Mouse (Mus musculus) bone marrow macrophage, adult 2 months (primary cell): ENCODE results near the gene Gak. TPM values are rescaled to one million over a fixed set of nuclear protein-coding genes. Genes with fewer than 3 reads are reported as not detected.

Experiments used
- H3K27ac ChIP-seq: 2 replicates; pipeline ENCODE4 v1.5.1; 2012; ENCODE audit warnings: low read depth, low read length; ENCODE audit not compliant: insufficient read depth
- H3K4me1 ChIP-seq: 2 replicates; pipeline ENCODE4 v1.6.1; 2012; ENCODE audit warnings: low read length; ENCODE audit not compliant: control insufficient read depth, insufficient read depth
- H3K4me3 ChIP-seq: 2 replicates; pipeline ENCODE4 v1.5.1; 2012; ENCODE audit warnings: mild to moderate bottlenecking, low read length, moderate library complexity; ENCODE audit not compliant: insufficient read depth
- CTCF ChIP-seq: IDR thresholded peaks from 2 replicates; pipeline ENCODE4 v1.5.1; 2012; ENCODE audit warnings: low read depth, mild to moderate bottlenecking, low read length, moderate library complexity
- POLR2A ChIP-seq: IDR thresholded peaks from 2 replicates; pipeline ENCODE4 v1.6.1; 2012; ENCODE audit warnings: mild to moderate bottlenecking, low read depth, low read length, borderline replicate concordance
- polyA plus RNA-seq: library from polyadenylated mRNA; stranded (reverse); fragments of >200 nt; gene quantifications from 2 replicates; pipeline ENCODE4 v1.2.4, GENCODE M21; 2012; ENCODE audit not compliant: missing spikeins, insufficient read depth, insufficient read length

The Gak gene
- polyA plus RNA-seq, 1 experiment: 105 TPM

DNA sequence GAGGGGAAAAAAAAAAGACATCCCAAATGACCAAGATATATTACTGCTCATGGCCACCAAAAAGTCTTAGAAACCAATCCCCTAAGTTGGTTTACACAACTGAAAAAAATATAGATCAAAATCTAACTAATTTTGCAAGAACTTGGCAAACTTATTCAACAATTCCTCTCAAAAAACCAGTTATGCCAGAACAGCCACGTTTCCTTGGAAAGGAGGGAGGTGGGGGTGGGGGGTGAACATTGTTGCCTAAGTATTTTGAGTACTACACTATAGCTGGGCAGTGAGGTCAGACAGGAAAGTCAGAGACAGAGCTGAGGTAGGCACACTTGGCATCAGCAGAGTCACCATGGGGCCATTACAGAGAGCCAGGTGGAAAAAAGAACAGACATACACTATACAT, 29.6 kb downstream of the Gak start:
- H3K27ac ChIP-seq: no peak overlapping the region
- no peak for TF ChIP-seq POLR2A
- no peak for TF ChIP-seq CTCF
- H3K4me3 ChIP-seq: no peak overlapping the region
- H3K4me1 ChIP-seq: no peaks in the 10 kb centered on the region

GRCm38 (mm10) chr5:108581361-108581891, 48.1 kb downstream of the Gak start:
- H3K4me1 ChIP-seq: no peaks in the 10 kb centered on the region
- TF ChIP-seq POLR2A: no peak
- H3K4me3 ChIP-seq: no peak overlapping the region
- H3K27ac ChIP-seq: no peak overlapping the region

GRCm38 (mm10) chr5:108573054-108573453, 56.5 kb downstream of the Gak start:
- no peak for TF ChIP-seq POLR2A
- TF ChIP-seq CTCF: no peak
- H3K4me3 ChIP-seq: no peak overlapping the region
- H3K4me1 ChIP-seq: no peaks in the 10 kb centered on the region
- H3K27ac ChIP-seq: no peak overlapping the region

DNA sequence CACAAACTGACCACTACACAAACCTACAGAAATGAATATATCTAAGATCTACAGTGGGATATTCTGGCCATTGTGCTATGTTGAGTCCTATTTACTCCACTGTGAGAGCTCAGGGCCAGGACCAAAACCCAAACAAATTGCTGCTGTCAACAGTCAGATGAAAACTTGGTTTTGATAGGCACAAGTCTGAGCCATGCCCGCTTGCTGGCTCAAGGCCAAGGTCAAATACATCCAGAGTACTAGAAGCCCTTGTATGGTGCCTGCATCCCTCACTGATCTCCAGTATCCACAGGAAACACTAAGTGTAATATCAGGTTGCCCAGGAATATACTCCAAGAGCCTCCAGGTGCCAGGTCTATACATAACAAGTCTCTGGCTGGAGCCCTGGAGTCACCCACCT, 58.6 kb downstream of the Gak start:
- Histone ChIP-seq H3K27ac (no peak overlapping the region), H3K4me3 (no peak overlapping the region), H3K4me1 (peaks cover 18% of the 10 kb centered on the region)
- TF ChIP-seq CTCF: no peak
- no peak for TF ChIP-seq POLR2A

GRCm38 (mm10) chr5:108567104-108567503, 62.5 kb downstream of the Gak start:
- Histone ChIP-seq H3K4me1 (peaks cover 21% of the 10 kb centered on the region), H3K27ac (no peak overlapping the region), H3K4me3 (no peak overlapping the region)
- TF ChIP-seq CTCF (no peak), POLR2A (no peak)

DNA sequence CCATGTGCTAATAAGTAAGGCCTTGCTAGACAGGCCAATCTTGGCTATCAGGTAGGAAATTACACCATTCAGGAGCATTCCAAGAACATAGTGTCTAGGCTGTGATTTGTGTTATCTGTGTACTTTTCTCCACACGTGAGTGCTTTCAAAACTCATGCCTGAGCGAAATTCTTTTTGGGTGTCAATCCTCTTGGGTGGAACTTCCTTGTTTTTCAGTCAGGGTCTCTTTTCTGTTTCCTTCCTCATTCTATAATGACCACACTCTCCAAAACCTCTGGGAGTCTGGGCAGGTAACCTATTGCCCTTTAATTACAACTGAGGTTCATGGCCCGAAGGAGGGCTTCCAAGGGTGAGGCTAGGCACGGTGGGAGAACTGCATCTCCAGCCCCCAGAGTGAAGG, 63.0 kb downstream of the Gak start:
- no peak overlapping the region for H3K4me3 ChIP-seq
- TF ChIP-seq CTCF: no peak
- no peak overlapping the region for H3K27ac ChIP-seq
- H3K4me1 ChIP-seq: peaks cover 21% of the 10 kb centered on the region

- Histone ChIP-seq H3K4me1 (peaks cover 21% of the 10 kb centered on the region), H3K27ac (no peak overlapping the region), H3K4me3 (no peak overlapping the region)
- no peak for TF ChIP-seq POLR2A
- no peak for TF ChIP-seq CTCF
Measured at GRCm38 (mm10) chr5:108565381-108565780, 64.2 kb downstream of the Gak start.

DNA sequence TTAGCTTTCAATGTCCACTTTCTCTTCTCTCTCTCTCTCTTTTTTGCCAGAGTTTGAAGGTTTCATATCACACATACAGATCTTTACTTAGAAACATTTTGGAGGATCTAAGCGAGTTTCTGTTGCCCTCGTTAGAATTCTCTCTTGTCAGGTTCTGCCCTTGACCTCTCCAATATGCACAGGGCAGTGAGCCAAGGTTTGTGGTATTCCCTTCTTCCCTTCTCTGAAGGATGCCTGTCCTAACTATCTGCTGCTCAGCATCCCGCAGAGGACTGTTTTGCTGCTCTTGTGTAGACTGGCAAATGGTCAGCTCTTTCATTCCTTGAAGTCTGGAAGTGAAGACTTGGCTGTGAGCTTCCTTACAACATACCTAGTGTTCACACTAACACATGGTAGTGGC, 65.2 kb downstream of the Gak start:
- no peak overlapping the region for H3K4me3 ChIP-seq
- no peak for TF ChIP-seq CTCF
- TF ChIP-seq POLR2A: no peak
- H3K27ac ChIP-seq: no peak overlapping the region
- H3K4me1 ChIP-seq: peaks cover 21% of the 10 kb centered on the region

DNA sequence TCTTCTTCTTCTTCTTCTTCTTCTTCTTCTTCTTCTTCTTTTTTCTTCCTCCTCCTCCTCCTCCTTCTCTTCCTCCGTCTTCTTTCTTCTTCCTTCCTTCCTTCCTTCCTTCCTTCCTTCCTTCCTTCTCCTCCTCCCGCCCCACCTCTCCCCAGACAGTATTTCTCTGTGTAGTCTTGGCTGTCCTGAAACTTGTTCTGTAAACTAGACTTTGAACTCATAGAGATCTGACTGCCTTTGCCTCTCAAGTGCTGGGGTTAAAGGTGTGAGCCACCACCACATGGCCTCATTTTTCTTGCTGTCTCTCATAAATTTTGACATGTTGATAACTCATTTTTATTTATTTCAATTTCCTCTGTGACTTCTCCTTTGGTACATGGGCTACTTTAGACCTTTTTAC, 67.1 kb downstream of the Gak start:
- no peak for TF ChIP-seq POLR2A
- no peak for TF ChIP-seq CTCF
- Histone ChIP-seq H3K27ac (no peak overlapping the region), H3K4me1 (peaks cover 16% of the 10 kb centered on the region), H3K4me3 (no peak overlapping the region)

DNA sequence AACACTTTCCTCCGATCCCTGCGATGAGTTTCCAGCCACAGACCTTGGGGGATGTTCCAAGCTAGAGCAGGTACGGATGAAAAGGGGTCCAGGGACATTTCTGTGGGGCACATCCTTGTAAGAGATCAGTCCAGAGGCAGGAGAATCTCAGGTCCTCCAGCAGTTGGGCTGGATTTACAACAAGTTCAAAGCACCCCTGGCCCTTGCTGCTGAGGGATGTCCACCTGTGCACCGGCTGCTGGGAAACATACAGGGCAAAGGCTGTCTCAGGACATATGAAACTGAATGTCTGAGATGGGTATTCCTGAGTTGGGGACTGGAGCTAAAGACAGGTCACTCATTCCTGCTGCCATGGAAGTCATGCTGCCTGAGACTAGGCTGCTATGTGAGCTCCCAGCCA, 72.6 kb downstream of the Gak start:
- TF ChIP-seq CTCF (no peak), POLR2A (no peak)
- H3K4me3 ChIP-seq: no peak overlapping the region
- H3K27ac ChIP-seq: no peak overlapping the region
- H3K4me1 ChIP-seq: no peaks in the 10 kb centered on the region

GRCm38 (mm10) chr5:108554041-108554440, 75.5 kb downstream of the Gak start:
- Histone ChIP-seq H3K4me1 (no peaks in the 10 kb centered on the region), H3K27ac (no peak overlapping the region), H3K4me3 (no peak overlapping the region)
- no peak for TF ChIP-seq POLR2A
- TF ChIP-seq CTCF: no peak
